21 mouse cellular contexts compared by ENCODE assay signal in the genomic region with DNA sequence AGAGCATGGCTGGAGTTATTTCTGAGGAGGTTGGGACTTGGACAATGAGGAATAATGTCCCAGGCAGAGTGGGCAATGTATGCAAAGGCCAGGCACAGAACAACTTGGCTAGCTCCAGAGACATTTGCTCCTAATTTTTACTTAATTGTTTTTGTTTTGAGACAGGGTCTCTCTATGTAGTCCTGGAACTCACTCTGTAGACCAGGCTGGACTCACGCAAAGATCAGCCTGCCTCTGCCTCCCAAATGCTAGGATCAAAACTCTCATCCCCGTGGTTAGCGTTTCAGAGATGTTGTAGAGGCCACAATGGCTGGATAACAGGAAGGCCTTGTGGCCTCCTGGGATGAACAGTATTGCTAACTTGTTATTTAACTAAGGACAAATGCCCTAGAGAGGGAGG.
"Had no signal": no experiment of that assay in that cellular context is flagged by ENCODE, and none has a peak within 500 bp of the region (broad histone marks: within the 10 kb centered on the region; RNA-seq: fewer than 3 reads in every experiment).

No protein-coding gene starts in this region.

- ATAC-seq: forebrain, postnatal 0 days; hindbrain, postnatal 0 days; intestine, embryonic 15.5 days; liver, embryonic 12.5 days had no signal

- H3K9ac ChIP-seq: forebrain, postnatal 0 days; heart, embryonic 12.5 days; hindbrain, embryonic 13.5 days; hindbrain, embryonic 15.5 days; intestine, embryonic 15.5 days; limb, embryonic 13.5 days; limb, embryonic 15.5 days; liver, embryonic 12.5 days; liver, embryonic 14.5 days had no signal

- H3K4me3 ChIP-seq: heart, embryonic 12.5 days; hindbrain, embryonic 13.5 days; hindbrain, embryonic 15.5 days; intestine, embryonic 15.5 days; limb, embryonic 13.5 days; limb, embryonic 15.5 days; liver, embryonic 12.5 days had no signal

- H3K36me3 ChIP-seq: heart, embryonic 12.5 days; hindbrain, embryonic 13.5 days; hindbrain, embryonic 15.5 days; intestine, embryonic 15.5 days; limb, embryonic 13.5 days; limb, embryonic 15.5 days; liver, embryonic 12.5 days had no signal

- H3K4me2 ChIP-seq: heart, embryonic 12.5 days; hindbrain, embryonic 13.5 days; hindbrain, embryonic 15.5 days; intestine, embryonic 15.5 days; limb, embryonic 13.5 days; limb, embryonic 15.5 days; liver, embryonic 12.5 days had no signal

- H3K27me3 ChIP-seq: hindbrain, embryonic 15.5 days; intestine, embryonic 15.5 days; limb, embryonic 15.5 days; liver, embryonic 12.5 days had no signal

- DNase-seq: forebrain, postnatal 0 days; gastrocnemius, postnatal 14 days; gastrocnemius, postnatal 36 days; heart, adult 18-20 months; heart, postnatal 10 days; kidney, adult 11 months; kidney, adult 8-10 months; kidney, postnatal 14 days; kidney, postnatal 36 days; layer of hippocampus, adult 9-11 months; layer of hippocampus, postnatal 36 days; left cerebral cortex, postnatal 4 days had no signal

- H3K9me3 ChIP-seq: hindbrain, embryonic 13.5 days; hindbrain, embryonic 15.5 days; intestine, embryonic 15.5 days; limb, embryonic 13.5 days; limb, embryonic 15.5 days; liver, embryonic 12.5 days had no signal

- H3K27ac ChIP-seq: hindbrain, embryonic 13.5 days; hindbrain, embryonic 15.5 days; hindbrain, postnatal 0 days; intestine, embryonic 15.5 days; limb, embryonic 13.5 days; limb, embryonic 15.5 days; liver, embryonic 12.5 days; liver, embryonic 14.5 days had no signal
